Mouse (Mus musculus) heart, postnatal 0 days (tissue): ENCODE results near the gene Chrm5. TPM values are rescaled to one million over a fixed set of nuclear protein-coding genes. Genes with fewer than 3 reads are reported as not detected.

ENCODE experiments used
- ATAC-seq: fragments of 200-750 bp; cut with Nextera tagmentation; 2 replicates; pipeline ENCODE4 v1.8.0; 2017; ENCODE audit warnings: low read depth, moderate number of reproducible peaks, moderate library complexity; ENCODE audit not compliant: insufficient read depth
- DNase-seq: peaks from one replicate; pipeline ENCODE4 v3.0.0-alpha.2; 2016; ENCODE audit warnings: low spot score
- H3K27ac ChIP-seq: fragments of 300-500 bp; sonication (generic); 2 replicates; pipeline ENCODE4 v1.5.1; 2014; ENCODE audit warnings: low read depth, mild to moderate bottlenecking
- H3K27me3 ChIP-seq: fragments of 300-500 bp; sonication (generic); 2 replicates; pipeline ENCODE4 v1.6.1; 2014; ENCODE audit warnings: low read length, mixed read lengths; ENCODE audit not compliant: control insufficient read depth, insufficient read depth
- H3K36me3 ChIP-seq: fragments of 300-500 bp; sonication (generic); replicated peaks from 2 replicates; pipeline ENCODE4 v1.6.1; 2014; ENCODE audit warnings: low read length, mixed read lengths; ENCODE audit not compliant: control insufficient read depth, insufficient read depth
- H3K4me1 ChIP-seq: fragments of 300-500 bp; sonication (generic); 2 replicates; pipeline ENCODE4 v1.6.1; 2014; ENCODE audit warnings: antibody characterized with exemption; ENCODE audit not compliant: control insufficient read depth, insufficient read depth
- H3K4me2 ChIP-seq: fragments of 300-500 bp; sonication (generic); 2 replicates; pipeline ENCODE4 v1.6.1; 2014; ENCODE audit warnings: low read depth, mild to moderate bottlenecking, low read length, moderate library complexity
- H3K4me3 ChIP-seq: fragments of 300-500 bp; sonication (generic); 2 replicates; pipeline ENCODE4 v1.5.1; 2014; ENCODE audit warnings: low read depth, low read length
- H3K9ac ChIP-seq: fragments of 300-500 bp; sonication (generic); replicated peaks from 2 replicates; pipeline ENCODE4 v1.6.1; 2014; ENCODE audit warnings: low read depth, low read length, mixed read lengths
- H3K9me3 ChIP-seq: fragments of 300-500 bp; sonication (generic); replicated peaks from 2 replicates; pipeline ENCODE4 v1.6.1; 2016; ENCODE audit warnings: low read length; ENCODE audit not compliant: control insufficient read depth
- CTCF ChIP-seq: IDR thresholded peaks from 2 replicates; pipeline ENCODE4 v1.5.1; 2016; ENCODE audit warnings: antibody characterized with exemption, control low read depth, low read depth
- EP300 ChIP-seq: IDR thresholded peaks from 2 replicates; pipeline ENCODE4 v1.6.1; 2016; ENCODE audit warnings: antibody characterized with exemption, low read depth
- WGBS: fragments of 180-500 bp; shearing (Covaris S2); extraction: QIAGEN DNeasy Blood & Tissue Kit; methylation state at CpG from one replicate; pipeline ENCODE4 v1.1.7; 2014; 5-methylcytosine and 5-hydroxymethylcytosine counted together
- polyA plus RNA-seq: library from polyadenylated mRNA; unstranded; fragments of >200 nt; fragmentation: Nextera tagmentation; extraction: Ambion mirVana; gene quantifications from 2 replicates; pipeline ENCODE4 v1.2.1, GENCODE M21; 2015
- total RNA-seq: library from RNA; depleted of rRNA; stranded (reverse); fragments of >200 nt; gene quantifications from 2 replicates; pipeline ENCODE4 v1.2.3, GENCODE M21; 2014; ENCODE audit warnings: low replicate concordance

The Chrm5 gene
- total and polyA plus RNA-seq, 2 experiments from 2014 or later, result not detected

- no peak for DNase-seq
- H3K36me3 ChIP-seq, result no peaks in the 10 kb centered on the region
- no peak for TF ChIP-seq EP300
- no peak for TF ChIP-seq CTCF
- no peaks in the 10 kb centered on the region for H3K9me3 ChIP-seq
- no peak overlapping the region for H3K27ac ChIP-seq
- H3K9ac ChIP-seq, result no peak overlapping the region
- H3K4me3 ChIP-seq, result no peak overlapping the region
- ATAC-seq, result no peak
- H3K4me2 ChIP-seq, result no peak overlapping the region
- no peaks in the 10 kb centered on the region for H3K27me3 ChIP-seq
- H3K4me1 ChIP-seq, result no peaks in the 10 kb centered on the region
- WGBS, result 57% methylated on average over 3 of the region's 3 CpGs
Measured at GRCm38 (mm10) chr2:112516728-112517127, 36.2 kb upstream of the Chrm5 start.

GRCm38 (mm10) chr2:112513036-112513435 is 32.5 kb upstream of the Chrm5 start:
- no peaks in the 10 kb centered on the region for H3K27me3 ChIP-seq
- DNase-seq (no peak), ATAC-seq (no peak)
- H3K4me1 ChIP-seq, result no peaks in the 10 kb centered on the region
- H3K4me3 ChIP-seq, result no peak overlapping the region
- no peaks in the 10 kb centered on the region for H3K36me3 ChIP-seq
- H3K4me2 ChIP-seq, result no peak overlapping the region
- 94% methylated on average over 1 of the region's 1 CpGs for WGBS
- H3K9me3 ChIP-seq, result no peaks in the 10 kb centered on the region
- no peak for TF ChIP-seq EP300
- no peak for TF ChIP-seq CTCF
- no peak overlapping the region for H3K9ac ChIP-seq
- no peak overlapping the region for H3K27ac ChIP-seq

- 59% methylated on average over 4 of the region's 4 CpGs for WGBS
- Histone ChIP-seq H3K4me2 (no peak overlapping the region), H3K4me3 (no peak overlapping the region), H3K9me3 (no peaks in the 10 kb centered on the region), H3K27ac (no peak overlapping the region), H3K36me3 (no peaks in the 10 kb centered on the region), H3K27me3 (no peaks in the 10 kb centered on the region), H3K4me1 (no peaks in the 10 kb centered on the region), H3K9ac (no peak overlapping the region)
- ATAC-seq (no peak), DNase-seq (no peak)
- TF ChIP-seq CTCF (no peak), EP300 (no peak)
Measured at GRCm38 (mm10) chr2:112510140-112510539, 29.6 kb upstream of the Chrm5 start.

GRCm38 (mm10) chr2:112507444-112507843 is 26.9 kb upstream of the Chrm5 start:
- H3K36me3 ChIP-seq, result no peaks in the 10 kb centered on the region
- no peak overlapping the region for H3K4me2 ChIP-seq
- no peaks in the 10 kb centered on the region for H3K4me1 ChIP-seq
- no peak for ATAC-seq
- no peak overlapping the region for H3K9ac ChIP-seq
- H3K27me3 ChIP-seq, result no peaks in the 10 kb centered on the region
- no peak overlapping the region for H3K27ac ChIP-seq
- TF ChIP-seq CTCF, result no peak
- TF ChIP-seq EP300, result no peak
- H3K9me3 ChIP-seq, result no peaks in the 10 kb centered on the region
- DNase-seq, result no peak
- no peak overlapping the region for H3K4me3 ChIP-seq
- WGBS, result 85% methylated on average over 1 of the region's 1 CpGs

GRCm38 (mm10) chr2:112506841-112507435 is 26.4 kb upstream of the Chrm5 start:
- no peak overlapping the region for H3K4me3 ChIP-seq
- H3K27ac ChIP-seq, result no peak overlapping the region
- no peak for DNase-seq
- H3K4me1 ChIP-seq, result no peaks in the 10 kb centered on the region
- H3K27me3 ChIP-seq, result no peaks in the 10 kb centered on the region
- no peak for TF ChIP-seq EP300
- no peak for TF ChIP-seq CTCF
- no peak overlapping the region for H3K9ac ChIP-seq
- no peaks in the 10 kb centered on the region for H3K36me3 ChIP-seq
- no peak for ATAC-seq
- WGBS, result 70% methylated on average over 5 of the region's 5 CpGs
- no peak overlapping the region for H3K4me2 ChIP-seq
- H3K9me3 ChIP-seq, result no peaks in the 10 kb centered on the region

- Histone ChIP-seq H3K27ac (no peak overlapping the region), H3K36me3 (no peaks in the 10 kb centered on the region), H3K4me2 (no peak overlapping the region), H3K4me3 (no peak overlapping the region), H3K9me3 (no peaks in the 10 kb centered on the region), H3K4me1 (no peaks in the 10 kb centered on the region), H3K27me3 (no peaks in the 10 kb centered on the region), H3K9ac (no peak overlapping the region)
- TF ChIP-seq CTCF, result no peak
- no peak for TF ChIP-seq EP300
- ATAC-seq (no peak), DNase-seq (no peak)
- WGBS, result 81% methylated on average over 6 of the region's 6 CpGs
Measured at GRCm38 (mm10) chr2:112503978-112504377, 23.4 kb upstream of the Chrm5 start.
